In the genomic region with DNA sequence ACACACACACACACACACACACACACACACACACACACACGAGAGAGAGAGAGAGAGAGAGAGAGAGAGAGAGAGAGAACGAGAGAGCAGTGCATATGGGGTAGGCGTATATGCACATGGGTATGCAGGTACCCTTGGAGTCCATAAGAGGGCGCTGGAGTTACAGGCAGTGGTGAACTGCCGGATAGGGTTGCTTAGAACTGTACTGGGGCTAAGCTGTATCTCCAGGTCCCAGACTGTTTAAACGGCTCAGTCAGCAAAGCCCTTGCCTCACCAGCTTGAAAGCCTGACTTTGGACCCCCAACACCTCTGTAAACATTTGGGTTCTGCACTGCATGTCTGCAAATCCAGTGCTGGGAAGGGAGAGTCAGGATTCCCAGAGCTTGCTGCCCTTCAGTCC, we compare ENCODE assay signal across 9 mouse cellular contexts.
DNase-seq lines count a peak whose midpoint lies in the region; ATAC-seq and TF ChIP-seq lines count a peak whose summit lies in the region.
"Had no signal": no experiment of that assay in that cellular context is flagged by ENCODE, and none has a peak within 500 bp of the region (broad histone marks: within the 10 kb centered on the region; RNA-seq: fewer than 3 reads in every experiment).

No protein-coding gene starts in this region.

- peaks cover 54% of the 10 kb centered on the region for H3K4me1 ChIP-seq in forebrain, embryonic 13.5 days
- peaks cover 11% of the 10 kb centered on the region for H3K4me1 ChIP-seq in forebrain, embryonic 11.5 days (replicated peaks; ENCODE audit: control insufficient read depth, insufficient read depth, low read length)
- peaks cover 28% of the 10 kb centered on the region for H3K4me1 ChIP-seq in liver, embryonic 13.5 days (replicated peaks)
- peaks cover 14% of the 10 kb centered on the region for H3K4me1 ChIP-seq in liver, embryonic 11.5 days (replicated peaks; ENCODE audit: control insufficient read depth, insufficient read depth, low read length)
- H3K4me1 ChIP-seq in embryonic facial prominence, embryonic 10.5 days: peaks cover 43% of the 10 kb centered on the region
- peaks cover 15% of the 10 kb centered on the region for H3K4me1 ChIP-seq in small intestine, adult 2 months (ENCODE audit: control insufficient read depth, insufficient read depth, insufficient read length, low read length)

- DNase-seq in forebrain, embryonic 11.5 days (ENCODE audit: low spot score): no peak
- DNase-seq in liver, embryonic 13.5 days: no peak
- no peak for DNase-seq in liver, embryonic 11.5 days (ENCODE audit: low spot score)
- no peak for DNase-seq in embryonic facial prominence, embryonic 10.5 days (ENCODE audit: low spot score)
- DNase-seq in left cerebral cortex, adult 9 months (ENCODE audit: low spot score in 2 of 2): no peak
- no peak for DNase-seq in embryo, embryonic 10 days (ENCODE audit: low spot score)

- H3K9ac ChIP-seq in forebrain, embryonic 13.5 days: no peak overlapping the region
- H3K9ac ChIP-seq in forebrain, embryonic 11.5 days (ENCODE audit: low read length): no peak overlapping the region
- no peak overlapping the region for H3K9ac ChIP-seq in liver, embryonic 13.5 days
- no peak overlapping the region for H3K9ac ChIP-seq in liver, embryonic 11.5 days (ENCODE audit: low read depth, low read length)
- H3K9ac ChIP-seq: limb, embryonic 15.5 days had no signal

- no peaks in the 10 kb centered on the region for H3K27me3 ChIP-seq in forebrain, embryonic 13.5 days
- no peaks in the 10 kb centered on the region for H3K27me3 ChIP-seq in forebrain, embryonic 11.5 days (ENCODE audit: control insufficient read depth, insufficient read depth, low read length)
- no peaks in the 10 kb centered on the region for H3K27me3 ChIP-seq in liver, embryonic 13.5 days
- H3K27me3 ChIP-seq in liver, embryonic 11.5 days (replicated peaks; ENCODE audit: control insufficient read depth, insufficient read depth, low read length): no peaks in the 10 kb centered on the region
- H3K27me3 ChIP-seq in embryonic facial prominence, embryonic 10.5 days (replicated peaks; ENCODE audit: low read depth, poor library complexity, severe bottlenecking): peaks cover 7% of the 10 kb centered on the region; the same call in 1 of the 2 replicates
- H3K27me3 ChIP-seq in small intestine, adult 2 months (ENCODE audit: control insufficient read depth, insufficient read depth, low read length): no peaks in the 10 kb centered on the region
- H3K27me3 ChIP-seq: limb, embryonic 15.5 days had no signal

- peak; percentile 26; the same call in 1 of the 2 replicates for TF ChIP-seq CTCF in small intestine, adult 2 months (IDR thresholded peaks at IDR 0.05; ENCODE audit: extremely low read depth, insufficient read length, insufficient replicate concordance, low read depth, low read length)

- ATAC-seq in forebrain, embryonic 13.5 days: no peak
- no peak for ATAC-seq in forebrain, embryonic 11.5 days (replicated peaks; ENCODE audit: low FRiP score)
- peak; percentile 21; the same call in 1 of the 2 replicates for ATAC-seq in liver, embryonic 13.5 days (ENCODE audit: low read depth)
- no peak for ATAC-seq in liver, embryonic 11.5 days (replicated peaks; ENCODE audit: low FRiP score)

- H3K27ac ChIP-seq in forebrain, embryonic 13.5 days: peak overlapping the region; percentile 76; the same call in 1 of the 2 replicates
- H3K27ac ChIP-seq in forebrain, embryonic 11.5 days (ENCODE audit: low read depth, low read length): no peak overlapping the region
- no peak overlapping the region for H3K27ac ChIP-seq in liver, embryonic 13.5 days
- H3K27ac ChIP-seq in liver, embryonic 11.5 days (ENCODE audit: low read depth, low read length): no peak overlapping the region
- no peak overlapping the region for H3K27ac ChIP-seq in embryonic facial prominence, embryonic 10.5 days (replicated peaks)
- H3K27ac ChIP-seq in small intestine, adult 2 months (ENCODE audit: insufficient read depth, low read depth, low read length): no peak overlapping the region

- 98% methylated on average over 4 of the region's 6 CpGs for WGBS in forebrain, embryonic 13.5 days
- 93% methylated on average over 5 of the region's 6 CpGs for WGBS in forebrain, embryonic 11.5 days
- 67% methylated on average over 5 of the region's 6 CpGs for WGBS in liver, embryonic 13.5 days (ENCODE audit: insufficient replicate concordance)
- 82% methylated on average over 5 of the region's 6 CpGs for WGBS in liver, embryonic 11.5 days
- 95% methylated on average over 5 of the region's 6 CpGs for WGBS in embryonic facial prominence, embryonic 10.5 days
- WGBS in small intestine, adult 2 months: 93% methylated on average over 5 of the region's 6 CpGs

- no peak for TF ChIP-seq POLR2A in small intestine, adult 2 months (IDR thresholded peaks at IDR 0.05; ENCODE audit: low read depth, low read length)

- H3K4me2 ChIP-seq in forebrain, embryonic 13.5 days: peak overlapping the region; percentile 47; the same call in 1 of the 2 replicates
- H3K4me2 ChIP-seq in forebrain, embryonic 11.5 days (ENCODE audit: low read depth, low read length, severe bottlenecking): no peak overlapping the region
- no peak overlapping the region for H3K4me2 ChIP-seq in liver, embryonic 13.5 days
- H3K4me2 ChIP-seq in liver, embryonic 11.5 days: no peak overlapping the region; the same call in 1 of the 2 replicates

- no peaks in the 10 kb centered on the region for H3K9me3 ChIP-seq in forebrain, embryonic 13.5 days (replicated peaks)
- H3K9me3 ChIP-seq in forebrain, embryonic 11.5 days (ENCODE audit: control insufficient read depth, low read length): no peaks in the 10 kb centered on the region
- no peaks in the 10 kb centered on the region for H3K9me3 ChIP-seq in liver, embryonic 13.5 days (replicated peaks)
- no peaks in the 10 kb centered on the region for H3K9me3 ChIP-seq in liver, embryonic 11.5 days (ENCODE audit: control insufficient read depth, low read length)
- H3K9me3 ChIP-seq in embryonic facial prominence, embryonic 10.5 days: no peaks in the 10 kb centered on the region
- H3K9me3 ChIP-seq: limb, embryonic 15.5 days had no signal

- H3K4me3 ChIP-seq in forebrain, embryonic 13.5 days: no peak overlapping the region
- no peak overlapping the region for H3K4me3 ChIP-seq in forebrain, embryonic 11.5 days (ENCODE audit: low read depth, low read length)
- no peak overlapping the region for H3K4me3 ChIP-seq in liver, embryonic 13.5 days (replicated peaks)
- no peak overlapping the region for H3K4me3 ChIP-seq in liver, embryonic 11.5 days (ENCODE audit: low read depth, low read length)
- peak overlapping the region; percentile 47; the same call in 1 of the 2 replicates for H3K4me3 ChIP-seq in embryonic facial prominence, embryonic 10.5 days
- no peak overlapping the region for H3K4me3 ChIP-seq in small intestine, adult 2 months (ENCODE audit: low read depth, low read length)

- H3K36me3 ChIP-seq in forebrain, embryonic 13.5 days (ENCODE audit: poor library complexity, severe bottlenecking): no peaks in the 10 kb centered on the region
- no peaks in the 10 kb centered on the region for H3K36me3 ChIP-seq in forebrain, embryonic 11.5 days (ENCODE audit: control insufficient read depth, insufficient read depth, low read length)
- H3K36me3 ChIP-seq in liver, embryonic 13.5 days: no peaks in the 10 kb centered on the region
- H3K36me3 ChIP-seq in liver, embryonic 11.5 days (ENCODE audit: control insufficient read depth, insufficient read depth, low read length): no peaks in the 10 kb centered on the region
- no peaks in the 10 kb centered on the region for H3K36me3 ChIP-seq in embryonic facial prominence, embryonic 10.5 days (replicated peaks)
- H3K36me3 ChIP-seq in small intestine, adult 2 months (ENCODE audit: control insufficient read depth, insufficient read depth, low read length): no peaks in the 10 kb centered on the region
- H3K36me3 ChIP-seq: limb, embryonic 15.5 days had no signal
